Mouse (Mus musculus) thymus, adult 2 months (tissue): ENCODE data around the gene Rab30.

Source experiments
- CTCF ChIP-seq: fragments of 200-500 bp; IDR thresholded peaks from 2 replicates; pipeline ENCODE4 v1.5.1; 2012; ENCODE audit warnings: mild to moderate bottlenecking, control low read depth, low read length, moderate library complexity, borderline replicate concordance; ENCODE audit not compliant: control insufficient read depth, poor library complexity, insufficient read depth; ENCODE audit errors: extremely low read depth
- POLR2A ChIP-seq: fragments of 200-500 bp; IDR thresholded peaks from 2 replicates; pipeline ENCODE4 v1.6.1; 2012; ENCODE audit warnings: mild to moderate bottlenecking, low read length, control low read depth, moderate library complexity; ENCODE audit not compliant: control insufficient read depth, poor library complexity, insufficient read depth; ENCODE audit errors: extremely low read depth

GRCm38 (mm10) chr7:92783914-92784313 is 42.5 kb downstream of the Rab30 start:
- no peak for TF ChIP-seq CTCF
- no peak for TF ChIP-seq POLR2A
